Mouse (Mus musculus) fat pad, adult 2 months (tissue): ENCODE results near the gene Zic2.
"Not testable (repeated sequence)": the region's sequence is repeated elsewhere in the genome, so short reads cannot be mapped to it uniquely, and the experiment has no call there.

Source experiments
- DNase-seq: peaks from one replicate; pipeline ENCODE4 v3.0.0-alpha.2; 2011; ENCODE audit warnings: low read depth, low spot score; ENCODE audit errors: extremely low read depth

The Zic2 gene

GRCm38 (mm10) chr14:122461500-122461899, 13.7 kb upstream of the Zic2 start:
- DNase-seq, result no peak

DNA sequence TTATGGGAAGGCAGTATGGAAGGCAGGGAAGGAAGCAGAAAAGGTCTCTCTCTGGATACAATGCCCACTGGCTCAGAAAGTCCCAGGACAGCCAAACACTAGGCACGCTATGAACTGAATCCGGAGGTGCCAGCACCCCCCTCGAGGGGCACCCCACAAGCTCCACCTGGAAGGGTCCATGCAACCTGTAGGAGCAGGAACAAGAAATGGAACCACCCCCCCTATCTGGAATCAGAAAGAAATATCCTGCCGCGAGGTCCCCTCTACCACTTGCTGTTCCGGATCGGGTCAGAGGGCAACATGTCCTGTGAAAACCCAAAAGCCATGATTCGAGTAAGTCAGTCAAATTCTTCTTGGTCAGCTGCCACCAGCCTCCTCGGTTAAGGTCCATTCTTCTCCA, 13.3 kb upstream of the Zic2 start:
- DNase-seq, result no peak

- DNase-seq, result no peak
Measured at GRCm38 (mm10) chr14:122462689-122463079, 12.6 kb upstream of the Zic2 start.

DNA sequence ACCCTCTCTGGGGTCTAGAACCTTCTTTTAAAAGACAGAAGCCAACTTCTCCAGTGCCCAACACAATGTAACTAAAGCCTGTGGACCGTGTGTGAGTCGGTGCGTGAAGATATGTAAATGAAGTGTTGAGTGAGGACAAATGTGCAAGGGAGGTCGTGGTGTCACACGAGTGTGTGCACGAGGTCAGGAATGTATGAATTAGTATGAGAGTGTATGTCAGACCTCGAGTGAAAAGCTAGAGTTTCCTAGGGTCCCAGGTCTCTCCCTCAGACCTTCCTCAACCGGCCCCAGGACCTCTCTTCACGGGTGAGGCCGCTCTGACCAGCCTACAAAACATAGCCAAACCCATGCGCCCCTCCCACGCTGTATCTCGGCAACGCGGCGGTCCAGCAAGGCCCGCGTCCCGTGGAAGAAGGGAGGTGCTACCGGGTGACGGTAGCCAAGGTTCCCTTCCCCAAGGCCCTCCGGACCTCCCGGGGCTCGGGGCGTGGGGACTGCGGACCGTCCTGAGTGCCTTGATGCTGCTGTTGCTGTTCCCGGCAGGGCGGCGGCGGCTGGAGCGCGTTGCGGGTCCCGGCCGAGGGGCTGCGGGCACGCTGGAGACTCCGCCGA, 12.0 kb upstream of the Zic2 start:
- DNase-seq, result no peak

- DNase-seq, result not testable (repeated sequence)
Measured at GRCm38 (mm10) chr14:122463734-122464341, 11.4 kb upstream of the Zic2 start.

GRCm38 (mm10) chr14:122464351-122464762, 10.9 kb upstream of the Zic2 start:
- DNase-seq, result no peak

GRCm38 (mm10) chr14:122464763-122465741, 10.2 kb upstream of the Zic2 start, which contains the start of gene Zic5:
Zic5 (minus strand) TSS chr14:122465677.
- no peak for DNase-seq

- no peak for DNase-seq
Measured at GRCm38 (mm10) chr14:122465931-122466490, 9.2 kb upstream of the Zic2 start.

DNA sequence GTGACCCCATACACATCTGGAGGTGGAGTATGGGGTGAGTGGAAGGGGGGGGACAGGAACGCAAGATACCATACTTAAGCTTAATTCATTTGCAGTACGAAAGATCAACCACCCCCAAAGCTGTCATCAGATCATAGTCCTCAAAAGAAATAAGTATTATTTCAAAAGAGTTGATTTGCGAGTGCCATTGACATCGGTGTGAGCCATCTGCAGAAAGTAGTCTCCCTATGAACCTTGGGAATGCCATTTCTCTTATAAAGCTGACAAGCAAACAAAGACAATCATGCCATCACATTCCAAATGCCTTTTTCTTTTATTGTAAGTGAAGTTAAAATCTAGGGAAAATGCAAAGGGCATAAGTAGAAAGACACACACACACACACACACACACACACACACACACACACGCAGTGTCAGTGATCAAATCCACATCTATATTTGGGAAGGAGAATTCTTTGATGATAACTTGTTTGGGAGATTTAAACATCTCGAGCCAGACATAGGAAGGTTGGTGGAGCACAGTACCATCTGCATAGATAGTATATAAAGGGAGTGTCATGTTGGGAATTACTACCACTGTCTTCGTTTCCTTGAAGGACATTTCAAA, 8.4 kb upstream of the Zic2 start:
- DNase-seq, result no peak

DNA sequence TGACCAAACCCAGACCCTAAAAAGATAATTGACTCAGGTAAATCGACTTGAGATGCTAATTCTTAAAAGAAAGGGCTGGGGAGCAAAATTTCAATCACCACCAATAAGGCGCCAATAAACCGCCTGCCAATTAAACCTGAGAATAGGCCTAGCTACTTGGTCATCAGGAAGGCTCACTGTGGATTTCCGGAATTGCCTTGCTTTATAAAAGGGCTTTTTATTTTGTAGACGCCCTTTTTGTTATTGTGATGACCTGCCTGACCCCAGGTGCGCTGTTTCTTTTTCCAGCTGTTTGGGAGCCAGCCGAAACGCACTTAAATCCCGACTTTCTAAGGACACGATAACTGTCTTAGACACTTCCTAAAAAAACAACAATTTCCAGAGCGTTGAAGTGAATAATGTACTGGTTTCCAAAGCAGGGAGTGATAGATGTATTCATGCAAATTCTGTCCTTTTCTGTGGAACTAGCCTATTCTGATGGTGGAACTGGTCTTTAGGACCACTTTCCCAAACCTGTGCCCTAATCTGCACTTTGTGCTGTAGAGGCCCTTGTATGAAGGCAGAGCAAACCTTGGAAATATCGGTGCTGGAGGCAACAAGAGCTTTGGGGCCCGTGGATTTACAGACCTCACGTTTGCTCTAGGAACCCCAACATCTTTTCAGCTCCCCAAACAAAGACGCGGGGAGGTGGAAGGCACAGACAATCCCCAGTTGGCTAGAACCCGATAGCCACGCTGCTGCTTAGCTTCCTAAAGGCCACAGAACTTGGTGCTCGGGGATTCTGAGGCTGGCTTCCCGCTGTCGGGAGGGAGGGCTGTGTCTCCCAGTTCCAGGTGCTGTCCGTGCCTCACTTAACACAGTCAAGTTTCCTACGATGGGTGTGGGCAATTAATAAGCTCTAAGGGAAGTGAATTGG, 7.1 kb upstream of the Zic2 start:
- no peak for DNase-seq

DNA sequence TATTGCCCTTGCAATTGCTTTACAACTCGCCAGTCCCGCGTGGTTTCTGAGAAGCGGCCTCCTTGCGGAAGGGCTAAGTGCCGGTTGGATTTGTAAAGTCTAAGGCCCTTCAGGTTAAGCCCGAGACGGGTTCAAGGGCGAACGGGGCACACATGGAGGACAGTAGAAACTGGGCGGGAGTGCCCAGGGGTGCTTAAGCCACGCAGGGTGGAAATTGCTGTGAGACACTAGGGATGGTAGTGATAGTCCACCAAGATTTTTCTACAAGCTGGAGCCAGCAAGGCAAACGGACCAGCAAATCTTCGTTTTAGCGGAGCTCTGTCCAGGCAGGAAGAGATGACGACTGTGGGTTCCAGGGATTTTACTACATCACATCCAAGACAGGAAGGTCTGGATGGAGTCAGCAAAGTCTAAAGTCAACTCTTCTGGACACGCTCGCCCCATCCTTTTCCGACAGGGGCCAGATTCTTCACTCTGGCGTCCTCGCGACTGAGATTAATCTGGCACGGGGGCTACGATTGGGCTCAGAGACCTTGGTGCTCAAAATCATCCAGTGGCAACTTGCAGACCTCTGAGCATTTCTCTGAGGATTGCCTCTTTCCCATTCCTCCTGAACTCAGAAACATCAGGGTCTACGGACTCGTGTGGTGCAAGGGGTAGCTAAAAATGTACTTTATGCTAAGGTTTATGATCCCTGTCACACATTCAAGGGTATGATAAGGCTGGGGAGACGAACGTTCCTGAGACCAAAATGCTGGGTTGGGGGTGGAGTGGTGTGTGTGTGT, 6.1 kb upstream of the Zic2 start:
- DNase-seq, result no peak

GRCm38 (mm10) chr14:122471449-122472085, 3.7 kb upstream of the Zic2 start:
- no peak for DNase-seq

- no peak for DNase-seq
Measured at GRCm38 (mm10) chr14:122472161-122472560, 3.1 kb upstream of the Zic2 start.

DNA sequence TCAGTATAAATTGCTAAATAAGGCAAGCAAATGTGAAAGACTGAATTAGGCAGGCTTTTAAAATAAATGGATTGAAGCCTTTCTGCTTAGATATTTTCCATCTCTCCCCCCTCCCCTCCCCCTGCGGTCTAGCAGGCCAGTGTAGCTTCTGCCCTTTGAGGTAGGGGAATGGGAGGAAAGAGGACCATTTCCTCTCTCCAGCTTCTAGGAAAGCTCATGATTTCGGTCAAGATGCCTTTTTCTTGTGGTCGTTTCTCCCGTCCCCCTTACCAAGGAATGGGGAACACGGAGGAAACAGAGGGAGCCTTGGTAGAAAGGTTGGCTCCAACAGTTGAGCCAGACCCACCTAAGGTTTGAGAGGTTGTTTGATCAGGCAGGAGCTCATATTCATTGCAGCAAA, 2.6 kb upstream of the Zic2 start:
- DNase-seq, result no peak

DNA sequence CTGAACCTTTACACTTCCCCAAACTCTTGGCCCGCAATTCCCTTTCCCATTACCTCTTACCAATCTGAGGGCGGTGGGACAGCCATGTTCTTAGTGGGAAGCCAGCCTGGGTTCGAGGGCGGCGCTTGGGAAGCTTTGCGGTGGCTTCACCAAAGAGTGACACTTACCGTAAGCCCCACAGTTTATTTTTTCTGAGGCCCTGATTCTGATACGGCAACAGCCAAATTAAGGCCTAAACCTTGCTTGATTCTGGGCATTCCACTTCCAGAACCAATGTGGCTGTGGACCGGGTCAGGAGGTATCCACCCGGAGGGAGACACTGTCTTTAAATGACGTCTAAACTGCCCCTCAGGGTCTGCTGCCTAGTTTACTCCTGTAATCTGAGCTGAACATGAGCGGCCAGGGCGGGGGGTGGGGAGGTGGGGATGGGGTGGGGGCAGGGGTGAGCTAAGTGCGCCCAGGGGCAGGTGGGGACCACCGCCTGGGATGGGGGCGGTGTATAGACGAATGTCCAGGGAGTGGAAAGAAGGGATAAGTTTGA, 2.0 kb upstream of the Zic2 start:
- DNase-seq, result no peak

- DNase-seq, result no peak
Measured at GRCm38 (mm10) chr14:122474041-122474890, 969 bp upstream of the Zic2 start.

GRCm38 (mm10) chr14:122475557-122476040, 364 bp downstream of the Zic2 start:
- DNase-seq, result no peak
